Mouse (Mus musculus): Measurements from ENCODE around the gene AI854703.

DNA sequence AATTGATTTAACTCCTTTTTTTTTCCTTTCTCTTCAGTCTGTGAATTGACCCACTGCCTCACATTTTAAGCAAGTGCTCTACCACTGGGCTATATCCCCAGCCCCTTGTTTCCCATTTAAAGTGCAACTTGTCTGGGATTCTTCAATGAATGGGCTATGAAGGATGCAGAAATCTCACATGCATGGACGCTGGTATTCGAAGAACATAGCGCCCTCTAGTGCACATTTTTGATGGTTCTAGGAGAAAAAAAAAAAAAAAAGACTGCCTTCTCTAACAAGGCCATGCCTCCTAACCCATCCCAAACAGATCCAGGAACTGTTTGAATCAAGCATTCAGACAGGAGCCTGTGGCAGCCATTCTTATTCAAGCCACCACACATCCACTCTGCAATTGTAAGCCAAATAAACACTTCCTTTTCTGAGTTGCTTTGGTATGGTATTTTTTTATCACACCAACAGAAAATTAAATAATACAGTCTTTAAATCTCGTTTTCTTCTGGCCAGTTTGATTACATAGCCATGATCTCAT is 16.3 kb downstream of the AI854703 start:
- TF ChIP-seq CTCF (IDR thresholded peaks at IDR 0.05; ENCODE audit: borderline replicate concordance, control insufficient read depth, extremely low read depth, insufficient read depth, low read length, poor library complexity), result no peak
- TF ChIP-seq POLR2A (IDR thresholded peaks at IDR 0.05; ENCODE audit: control insufficient read depth, extremely low read depth, insufficient read depth, low read length, poor library complexity), result no peak

Data from thymus, adult 2 months (tissue).